Mouse (Mus musculus): Measurements from ENCODE around the gene 2210407C18Rik. TPM values are rescaled to one million over a fixed set of nuclear protein-coding genes. Genes with fewer than 3 reads are reported as not detected.

2210407C18Rik gene
- polyA plus RNA-seq, 1 experiment from 2014 or later, result not detected

DNA sequence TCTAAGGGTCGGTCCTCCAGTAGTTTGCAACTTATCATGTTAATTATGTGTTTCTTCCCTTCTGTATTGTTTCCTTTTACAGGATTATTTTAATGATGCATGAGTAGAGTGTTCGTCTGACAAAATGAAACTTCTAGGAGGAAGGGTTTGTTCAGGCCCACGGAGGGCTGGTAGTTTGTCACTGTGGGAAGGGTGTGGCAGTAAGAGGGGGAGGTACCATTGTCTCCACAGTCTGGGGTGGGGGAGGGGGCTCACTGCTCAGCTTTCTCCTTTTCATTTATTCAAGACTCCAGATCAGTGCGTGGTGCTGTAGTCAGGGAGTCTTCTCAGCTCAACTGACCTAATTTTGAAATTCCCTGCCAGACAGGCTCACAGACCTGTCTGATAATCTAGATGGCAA lies 10.3 kb upstream of the 2210407C18Rik start:
- Histone ChIP-seq H3K27ac (replicated peaks) (no peak overlapping the region), H3K9me3 (no peaks in the 10 kb centered on the region), H3K9ac (no peak overlapping the region), H3K4me1 (no peaks in the 10 kb centered on the region), H3K27me3 (replicated peaks) (no peaks in the 10 kb centered on the region), H3K4me2 (no peak overlapping the region), H3K36me3 (no peaks in the 10 kb centered on the region), H3K4me3 (no peak overlapping the region)
- WGBS, result 63% methylated on average over 4 of the region's 4 CpGs
- ATAC-seq (ENCODE audit: extremely low read depth, insufficient number of reproducible peaks, low FRiP score, low TSS enrichment), result no peak

DNA sequence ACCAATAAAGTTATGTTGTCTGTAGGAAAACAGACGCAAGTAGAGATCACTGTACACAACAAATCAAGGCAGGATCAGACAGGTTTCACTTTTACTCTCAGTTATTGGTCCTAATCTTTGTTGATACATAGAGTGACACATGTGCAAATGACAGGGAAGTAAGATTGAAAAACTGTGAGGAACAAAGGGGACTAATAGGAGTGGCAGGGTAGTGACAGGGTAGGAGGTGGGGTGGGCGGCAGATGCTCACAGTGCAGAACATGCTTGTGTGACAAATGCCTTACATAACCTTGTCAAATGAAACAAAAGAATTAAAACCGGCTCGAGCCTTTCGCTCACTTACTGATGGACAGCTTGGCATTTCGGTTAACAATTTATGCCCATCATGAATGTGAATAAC lies 2.9 kb upstream of the 2210407C18Rik start:
- H3K36me3 ChIP-seq, result no peaks in the 10 kb centered on the region
- H3K9ac ChIP-seq, result no peak overlapping the region
- no peaks in the 10 kb centered on the region for H3K4me1 ChIP-seq
- no peak overlapping the region for H3K4me3 ChIP-seq
- 64% methylated on average over 6 of the region's 6 CpGs for WGBS
- no peaks in the 10 kb centered on the region for H3K27me3 ChIP-seq (replicated peaks)
- ATAC-seq (ENCODE audit: extremely low read depth, insufficient number of reproducible peaks, low FRiP score, low TSS enrichment), result no peak
- H3K27ac ChIP-seq (replicated peaks), result no peak overlapping the region
- no peaks in the 10 kb centered on the region for H3K9me3 ChIP-seq
- H3K4me2 ChIP-seq, result no peak overlapping the region

DNA sequence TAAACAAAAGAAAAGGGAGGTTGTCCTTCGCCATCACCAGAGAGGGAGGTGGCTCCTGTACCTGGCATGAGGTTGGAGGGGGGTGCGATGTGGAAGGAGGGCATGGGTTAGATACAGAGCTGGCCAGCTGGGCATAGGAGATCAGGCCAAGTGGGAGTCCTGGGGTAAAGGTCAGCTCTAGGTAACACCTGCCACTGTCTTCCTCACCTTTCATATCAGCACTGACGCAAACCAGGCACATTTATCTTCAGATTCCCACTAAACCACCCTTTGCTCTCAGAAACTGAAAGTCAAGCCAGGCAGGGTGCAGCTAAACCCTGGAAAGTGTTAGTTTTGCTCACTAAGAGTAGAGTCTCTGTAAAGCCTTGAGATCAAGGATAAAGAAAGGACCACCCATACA lies 2.5 kb upstream of the 2210407C18Rik start:
- Histone ChIP-seq H3K4me2 (no peak overlapping the region), H3K27me3 (replicated peaks) (no peaks in the 10 kb centered on the region), H3K36me3 (no peaks in the 10 kb centered on the region), H3K9ac (no peak overlapping the region), H3K27ac (replicated peaks) (no peak overlapping the region), H3K4me1 (no peaks in the 10 kb centered on the region), H3K9me3 (no peaks in the 10 kb centered on the region), H3K4me3 (no peak overlapping the region)
- no peak for ATAC-seq (ENCODE audit: extremely low read depth, insufficient number of reproducible peaks, low FRiP score, low TSS enrichment)
- 33% methylated on average over 3 of the region's 3 CpGs for WGBS

DNA sequence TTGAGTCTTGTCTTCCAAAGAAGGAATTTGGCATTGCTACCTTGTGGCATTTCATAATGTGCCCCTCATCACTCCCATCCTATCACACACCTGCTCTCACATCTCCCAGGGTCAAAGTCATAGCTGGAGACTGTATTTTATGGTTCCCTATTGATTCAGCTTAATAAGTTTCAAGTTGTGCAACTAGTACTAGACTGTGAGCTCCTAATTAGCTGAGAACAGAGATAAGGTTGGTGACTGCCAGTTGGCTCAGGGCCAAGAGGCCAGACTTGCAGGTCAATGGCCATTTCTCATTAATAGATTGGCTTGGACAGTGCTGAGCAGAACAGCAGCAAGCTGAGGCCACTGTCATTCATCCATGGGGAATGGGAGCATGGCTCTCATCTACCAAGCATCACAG lies 1.3 kb downstream of the 2210407C18Rik start:
- no peak for ATAC-seq (ENCODE audit: extremely low read depth, insufficient number of reproducible peaks, low FRiP score, low TSS enrichment)
- H3K4me3 ChIP-seq, result no peak overlapping the region
- no peak overlapping the region for H3K27ac ChIP-seq (replicated peaks)
- no peak overlapping the region for H3K9ac ChIP-seq
- H3K9me3 ChIP-seq, result no peaks in the 10 kb centered on the region
- H3K36me3 ChIP-seq, result no peaks in the 10 kb centered on the region
- H3K4me2 ChIP-seq, result no peak overlapping the region
- H3K27me3 ChIP-seq (replicated peaks), result 0 out of 2 replicates have a peak, but pooled peaks cover 3% of the 10 kb centered on the region
- H3K4me1 ChIP-seq, result no peaks in the 10 kb centered on the region

DNA sequence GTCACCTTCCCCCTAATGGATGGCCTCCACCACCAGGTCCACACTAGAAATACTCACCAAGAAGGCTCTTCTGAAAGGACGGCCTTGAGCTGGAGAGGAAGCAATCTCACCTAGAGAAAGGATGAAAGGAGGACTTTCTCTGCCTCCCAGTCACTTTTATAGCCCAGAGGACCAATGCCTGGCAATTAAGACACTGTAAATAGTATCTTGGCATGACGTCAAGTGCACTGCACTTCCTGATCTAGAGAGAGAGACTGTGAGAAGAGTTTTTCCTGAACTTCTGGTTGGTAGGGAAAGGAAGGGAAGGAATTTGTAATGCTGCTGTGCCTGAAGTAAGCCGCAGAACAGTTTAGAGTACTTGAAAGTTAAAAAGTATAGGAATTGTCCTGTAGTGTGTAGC lies 2.5 kb downstream of the 2210407C18Rik start:
- H3K4me3 ChIP-seq, result no peak overlapping the region
- H3K4me2 ChIP-seq, result no peak overlapping the region
- 62% methylated on average over 3 of the region's 3 CpGs for WGBS
- no peaks in the 10 kb centered on the region for H3K9me3 ChIP-seq
- no peak overlapping the region for H3K9ac ChIP-seq
- H3K27ac ChIP-seq (replicated peaks), result no peak overlapping the region
- no peaks in the 10 kb centered on the region for H3K36me3 ChIP-seq
- H3K27me3 ChIP-seq (replicated peaks), result 0 out of 2 replicates have a peak, but pooled peaks cover 3% of the 10 kb centered on the region
- ATAC-seq (ENCODE audit: extremely low read depth, insufficient number of reproducible peaks, low FRiP score, low TSS enrichment), result no peak
- no peaks in the 10 kb centered on the region for H3K4me1 ChIP-seq

DNA sequence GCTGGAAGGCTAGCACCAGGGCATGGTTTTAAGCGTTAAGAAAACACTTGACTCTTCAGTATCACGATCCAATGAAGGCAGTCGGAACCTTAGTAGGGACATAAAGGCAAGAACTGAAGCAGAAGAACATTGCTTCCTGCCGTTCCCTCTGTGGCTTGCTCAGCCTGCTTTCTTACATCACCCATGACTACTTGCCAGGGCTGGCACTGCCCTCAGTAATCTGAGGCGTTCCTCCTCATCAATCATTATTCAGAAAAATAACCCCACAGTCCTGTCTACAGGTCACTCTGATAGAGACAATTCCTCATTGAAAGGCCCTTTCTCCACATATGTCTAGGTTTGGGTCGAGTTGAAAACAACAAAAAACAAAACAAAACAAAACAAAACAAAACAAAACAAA lies 8.8 kb downstream of the 2210407C18Rik start:
- H3K4me3 ChIP-seq, result no peak overlapping the region
- no peaks in the 10 kb centered on the region for H3K4me1 ChIP-seq
- H3K9me3 ChIP-seq, result no peaks in the 10 kb centered on the region
- no peaks in the 10 kb centered on the region for H3K36me3 ChIP-seq
- no peak overlapping the region for H3K9ac ChIP-seq
- WGBS, result 75% methylated on average over 6 of the region's 6 CpGs
- no peaks in the 10 kb centered on the region for H3K27me3 ChIP-seq (replicated peaks)
- no peak overlapping the region for H3K4me2 ChIP-seq
- no peak for ATAC-seq (ENCODE audit: extremely low read depth, insufficient number of reproducible peaks, low FRiP score, low TSS enrichment)
- H3K27ac ChIP-seq (replicated peaks), result no peak overlapping the region

DNA sequence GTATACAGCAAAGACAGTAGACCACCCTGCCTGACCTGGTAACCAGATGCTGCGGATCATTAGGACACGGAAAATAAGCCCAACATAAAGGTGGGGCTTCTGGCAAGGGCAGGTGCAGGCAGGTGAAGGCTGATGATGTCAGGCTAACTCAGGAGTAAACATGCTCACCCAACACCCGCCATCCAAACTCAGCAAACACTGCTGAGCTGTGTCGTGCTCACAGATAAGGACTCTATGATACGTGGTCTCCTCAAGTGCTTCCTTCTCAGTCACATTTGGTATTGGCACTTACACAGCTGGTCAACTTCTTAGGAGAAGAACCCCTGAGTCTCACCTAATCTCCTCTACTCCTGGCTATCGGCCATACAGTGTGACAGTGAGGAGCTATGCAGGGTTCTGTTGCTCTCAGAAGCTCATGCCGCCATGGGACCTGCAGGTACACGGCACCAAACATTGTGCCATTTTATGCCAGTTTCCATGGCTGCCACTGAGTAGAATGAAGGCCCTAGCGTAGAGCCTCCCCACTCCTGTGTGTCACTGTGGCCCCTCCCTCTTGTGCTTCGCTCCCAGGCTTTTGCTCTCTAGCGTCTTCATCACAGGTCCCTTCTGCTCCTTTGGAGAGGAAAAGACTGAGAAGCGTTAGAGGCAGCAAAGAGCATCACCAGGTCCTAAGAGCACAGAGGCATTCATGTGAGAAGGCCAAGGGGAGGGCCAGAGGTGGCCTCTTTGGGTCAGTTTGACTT lies 9.5 kb downstream of the 2210407C18Rik start:
- no peak for ATAC-seq (ENCODE audit: extremely low read depth, insufficient number of reproducible peaks, low FRiP score, low TSS enrichment)
- no peaks in the 10 kb centered on the region for H3K9me3 ChIP-seq
- 73% methylated on average over 12 of the region's 12 CpGs for WGBS

DNA sequence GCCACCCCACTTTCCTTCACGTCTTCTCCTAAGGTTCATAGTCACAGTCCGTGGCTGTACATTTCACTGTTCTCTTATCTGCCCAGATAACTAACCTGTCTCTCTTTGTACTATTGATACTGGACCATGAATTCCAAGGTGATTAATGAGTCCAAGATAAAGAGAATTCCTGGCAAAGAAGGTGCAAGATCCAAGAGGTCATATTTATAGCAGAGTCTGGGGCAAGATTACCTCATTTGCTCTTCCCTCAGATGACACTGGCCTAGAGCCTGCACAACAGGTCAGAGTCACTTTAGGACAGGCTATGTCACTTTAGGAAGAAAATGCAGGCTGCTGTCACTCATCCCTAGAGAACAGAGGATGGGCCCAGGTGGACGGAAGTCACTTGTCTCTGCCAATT lies 10.6 kb downstream of the 2210407C18Rik start:
- no peak overlapping the region for H3K27ac ChIP-seq (replicated peaks)
- H3K4me1 ChIP-seq, result no peaks in the 10 kb centered on the region
- no peaks in the 10 kb centered on the region for H3K9me3 ChIP-seq
- H3K27me3 ChIP-seq (replicated peaks), result no peaks in the 10 kb centered on the region
- WGBS, result 49% methylated on average over 3 of the region's 3 CpGs
- H3K9ac ChIP-seq, result no peak overlapping the region
- H3K4me3 ChIP-seq, result no peak overlapping the region
- no peaks in the 10 kb centered on the region for H3K36me3 ChIP-seq
- H3K4me2 ChIP-seq, result no peak overlapping the region
- ATAC-seq (ENCODE audit: extremely low read depth, insufficient number of reproducible peaks, low FRiP score, low TSS enrichment), result no peak

More for the DNA sequence above, 9.5 kb downstream of the 2210407C18Rik start:
- Histone ChIP-seq H3K4me3 (no peak overlapping the region), H3K4me2 (no peak overlapping the region), H3K4me1 (no peaks in the 10 kb centered on the region), H3K36me3 (no peaks in the 10 kb centered on the region), H3K27me3 (replicated peaks) (no peaks in the 10 kb centered on the region), H3K27ac (replicated peaks) (no peak overlapping the region), H3K9ac (no peak overlapping the region)

DNA sequence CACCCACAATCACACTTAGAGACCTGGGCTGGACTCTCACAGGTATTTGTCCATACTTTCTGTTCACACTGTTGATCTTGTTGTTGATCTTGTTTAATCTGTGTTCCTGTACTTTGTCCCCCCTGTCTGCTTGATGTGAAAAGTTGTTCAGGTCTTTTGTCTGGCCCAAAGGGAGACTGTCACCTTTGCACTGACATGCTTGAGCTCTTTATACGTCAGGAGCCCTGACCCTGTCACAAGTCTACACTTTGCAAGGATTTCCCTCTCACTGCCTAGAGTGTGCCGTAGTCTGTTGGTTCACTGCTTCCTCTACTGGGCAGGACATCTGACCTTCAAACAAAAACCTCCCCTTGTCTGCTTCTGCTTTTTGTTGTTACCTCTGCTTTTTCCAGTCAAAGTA lies 11.2 kb downstream of the 2210407C18Rik start:
- 63% methylated on average over 2 of the region's 2 CpGs for WGBS
- H3K9me3 ChIP-seq, result no peaks in the 10 kb centered on the region
- H3K27ac ChIP-seq (replicated peaks), result no peak overlapping the region
- no peaks in the 10 kb centered on the region for H3K36me3 ChIP-seq
- H3K4me3 ChIP-seq, result no peak overlapping the region
- no peaks in the 10 kb centered on the region for H3K4me1 ChIP-seq
- no peak overlapping the region for H3K9ac ChIP-seq
- no peak overlapping the region for H3K4me2 ChIP-seq
- no peak for ATAC-seq (ENCODE audit: extremely low read depth, insufficient number of reproducible peaks, low FRiP score, low TSS enrichment)
- H3K27me3 ChIP-seq (replicated peaks), result no peaks in the 10 kb centered on the region

DNA sequence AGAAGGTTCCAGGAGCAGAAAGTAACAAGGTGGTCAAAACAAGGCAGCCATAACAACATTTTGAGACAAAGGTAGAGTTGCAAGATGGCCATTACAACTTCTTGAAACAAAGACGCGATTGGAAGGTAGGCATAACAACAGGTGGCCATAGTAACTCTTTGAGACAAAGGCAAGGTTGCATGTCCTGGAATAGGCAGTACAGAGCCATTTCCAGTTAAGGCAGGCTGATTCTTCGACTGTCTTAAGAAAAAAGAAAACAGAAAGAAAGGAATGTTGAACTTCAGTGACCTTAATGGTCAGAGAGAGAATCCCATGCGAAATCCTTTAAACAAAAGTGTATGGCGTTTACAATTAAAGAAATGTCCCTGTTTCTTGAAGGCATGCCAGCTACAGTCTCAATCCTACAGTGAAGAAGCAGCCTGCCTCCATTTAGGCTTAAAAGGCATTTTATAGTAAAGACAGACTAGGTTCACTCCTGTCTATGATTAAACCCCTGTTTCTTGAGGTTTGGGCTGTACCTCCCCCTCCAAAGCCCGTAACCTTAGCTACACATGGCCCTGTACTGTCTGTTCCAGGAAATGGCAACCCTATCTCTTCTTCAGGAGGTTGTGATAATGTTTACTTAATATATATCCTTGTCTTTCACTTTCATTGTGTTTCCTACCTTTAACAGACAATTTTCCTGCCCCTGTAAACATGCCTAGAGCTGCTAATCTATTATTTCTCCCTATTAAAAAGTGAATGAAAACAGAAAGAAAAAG lies 12.9 kb downstream of the 2210407C18Rik start:
- Histone ChIP-seq H3K4me3 (no peak overlapping the region), H3K4me2 (no peak overlapping the region), H3K36me3 (no peaks in the 10 kb centered on the region), H3K27me3 (replicated peaks) (no peaks in the 10 kb centered on the region), H3K4me1 (no peaks in the 10 kb centered on the region), H3K27ac (replicated peaks) (no peak overlapping the region), H3K9me3 (no peaks in the 10 kb centered on the region), H3K9ac (no peak overlapping the region)
- ATAC-seq (ENCODE audit: extremely low read depth, insufficient number of reproducible peaks, low FRiP score, low TSS enrichment), result no peak
- WGBS, result 68% methylated on average over 6 of the region's 6 CpGs

DNA sequence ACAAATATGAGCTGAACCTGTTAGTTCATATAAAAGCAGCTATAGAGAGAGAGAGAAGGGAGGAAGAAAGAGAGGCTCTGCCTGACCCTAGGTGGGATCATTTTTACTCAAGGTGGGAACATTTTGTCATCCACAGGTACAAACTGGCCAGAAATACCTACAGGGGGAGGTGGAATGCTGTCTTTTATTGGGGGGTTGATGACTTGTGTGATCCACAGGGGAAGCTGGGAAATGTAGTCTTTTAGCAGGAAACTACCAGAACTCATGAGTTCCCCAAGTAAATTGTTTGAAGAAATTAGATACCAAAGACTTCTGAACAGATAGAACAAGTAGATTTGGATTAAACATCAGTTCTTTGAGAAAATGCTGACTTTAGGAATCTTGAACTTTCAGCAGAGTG lies 13.8 kb downstream of the 2210407C18Rik start:
- no peaks in the 10 kb centered on the region for H3K9me3 ChIP-seq
- ATAC-seq (ENCODE audit: extremely low read depth, insufficient number of reproducible peaks, low FRiP score, low TSS enrichment), result no peak
- H3K4me2 ChIP-seq, result no peak overlapping the region
- no peaks in the 10 kb centered on the region for H3K36me3 ChIP-seq
- no peaks in the 10 kb centered on the region for H3K27me3 ChIP-seq (replicated peaks)
- no peaks in the 10 kb centered on the region for H3K4me1 ChIP-seq
- H3K4me3 ChIP-seq, result no peak overlapping the region
- no peak overlapping the region for H3K9ac ChIP-seq
- H3K27ac ChIP-seq (replicated peaks), result no peak overlapping the region

DNA sequence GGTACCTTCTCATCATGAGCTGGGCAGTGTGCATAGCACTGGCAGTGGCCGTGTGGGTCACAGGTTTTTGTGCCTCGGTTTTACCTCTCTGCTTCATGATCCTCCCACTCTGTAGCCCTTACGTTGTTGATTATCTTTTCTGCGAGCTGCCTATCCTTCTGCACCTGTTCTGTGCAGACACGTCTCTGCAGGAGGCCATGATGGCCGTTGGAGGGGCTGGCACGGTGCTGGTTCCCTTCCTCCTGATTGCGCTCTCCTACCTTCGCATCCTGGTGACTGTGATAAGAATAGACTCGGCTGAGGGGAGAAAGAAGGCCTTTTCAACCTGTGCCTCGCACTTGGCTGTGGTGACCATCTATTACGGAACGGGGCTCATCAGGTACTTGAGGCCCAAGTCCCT lies 18.0 kb downstream of the 2210407C18Rik start:
- ATAC-seq (ENCODE audit: extremely low read depth, insufficient number of reproducible peaks, low FRiP score, low TSS enrichment), result no peak
- no peaks in the 10 kb centered on the region for H3K4me1 ChIP-seq
- no peaks in the 10 kb centered on the region for H3K27me3 ChIP-seq (replicated peaks)
- no peak overlapping the region for H3K4me2 ChIP-seq
- 75% methylated on average over 13 of the region's 13 CpGs for WGBS
- H3K9ac ChIP-seq, result no peak overlapping the region
- H3K4me3 ChIP-seq, result no peak overlapping the region
- no peak overlapping the region for H3K27ac ChIP-seq (replicated peaks)
- H3K36me3 ChIP-seq, result no peaks in the 10 kb centered on the region
- H3K9me3 ChIP-seq, result no peaks in the 10 kb centered on the region

All from heart, embryonic 13.5 days (tissue).